Mouse (Mus musculus) olfactory bulb, adult 2 months (tissue): ENCODE data around the gene Rab1b. TPM values are rescaled to one million over a fixed set of nuclear protein-coding genes. Genes with fewer than 3 reads are reported as not detected.

Experiments used
- H3K27ac ChIP-seq: fragments of 200-500 bp; 2 replicates; pipeline ENCODE4 v1.5.1; 2012; ENCODE audit warnings: low read depth, low read length; ENCODE audit not compliant: insufficient read depth
- H3K4me1 ChIP-seq: fragments of 200-500 bp; 2 replicates; pipeline ENCODE4 v1.6.1; 2012; ENCODE audit warnings: low read length; ENCODE audit not compliant: control insufficient read depth, insufficient read depth
- H3K4me3 ChIP-seq: fragments of 200-500 bp; 2 replicates; pipeline ENCODE4 v1.5.1; 2012; ENCODE audit warnings: mild to moderate bottlenecking, low read depth, low read length, moderate library complexity; ENCODE audit not compliant: insufficient read depth
- CTCF ChIP-seq: fragments of 200-500 bp; IDR thresholded peaks from 2 replicates; pipeline ENCODE4 v1.5.1; 2012; ENCODE audit warnings: low read depth, mild to moderate bottlenecking, low read length, moderate library complexity; ENCODE audit not compliant: insufficient read depth
- POLR2A ChIP-seq: fragments of 200-500 bp; IDR thresholded peaks from 2 replicates; pipeline ENCODE4 v1.6.1; 2012; ENCODE audit warnings: mild to moderate bottlenecking, low read depth, low read length, moderate library complexity; ENCODE audit not compliant: insufficient read depth
- WGBS: fragments of 180-500 bp; shearing (Covaris S2); methylation state at CpG from one replicate; pipeline ENCODE4 v1.1.7; 2018; 5-methylcytosine and 5-hydroxymethylcytosine counted together
- polyA plus RNA-seq: library from polyadenylated mRNA; stranded (reverse); fragments of >200 nt; gene quantifications from 2 replicates; pipeline ENCODE4 v1.2.4, GENCODE M21; 2012; ENCODE audit warnings: low replicate concordance; ENCODE audit not compliant: missing spikeins, insufficient read depth, insufficient read length

The Rab1b gene
- polyA plus RNA-seq, 1 experiment: not detected

GRCm38 (mm10) chr19:5073518-5073917, 33.4 kb downstream of the Rab1b start:
- H3K4me1 ChIP-seq: peaks cover 23% of the 10 kb centered on the region
- H3K27ac ChIP-seq: no peak overlapping the region
- 25% methylated on average over 5 of the region's 5 CpGs for WGBS
- H3K4me3 ChIP-seq: no peak overlapping the region
- no peak for TF ChIP-seq CTCF
- TF ChIP-seq POLR2A: no peak

- H3K4me1 ChIP-seq: peaks cover 28% of the 10 kb centered on the region
- 0 out of 2 replicates have a peak, but pooled peaks have one; percentile 19 for TF ChIP-seq CTCF
- TF ChIP-seq POLR2A: no peak
- H3K4me3 ChIP-seq: peak overlapping the region; percentile 28; the same call in 1 of the 2 replicates
- WGBS: under 1% methylated on average over 15 of the region's 15 CpGs
- no peak overlapping the region for H3K27ac ChIP-seq
Measured at GRCm38 (mm10) chr19:5073028-5073427, 33.8 kb downstream of the Rab1b start.

- WGBS: 4% methylated on average over 20 of the region's 20 CpGs
- peak overlapping the region; percentile 49 for H3K4me3 ChIP-seq
- no peak for TF ChIP-seq CTCF
- TF ChIP-seq POLR2A: no peak
- no peak overlapping the region for H3K27ac ChIP-seq
- peaks cover 32% of the 10 kb centered on the region for H3K4me1 ChIP-seq
Measured at GRCm38 (mm10) chr19:5072389-5073019, 34.4 kb downstream of the Rab1b start.

- TF ChIP-seq CTCF: no peak
- peak; percentile 38; the same call in 1 of the 2 replicates for TF ChIP-seq POLR2A
- WGBS: 2% methylated on average over 40 of the region's 40 CpGs
- peak overlapping the region; percentile 49 for H3K4me3 ChIP-seq
- H3K27ac ChIP-seq: peak overlapping the region; percentile 16; the same call in 1 of the 2 replicates
- H3K4me1 ChIP-seq: peaks cover 39% of the 10 kb centered on the region
Measured at GRCm38 (mm10) chr19:5071545-5072369, 35.1 kb downstream of the Rab1b start.

- H3K4me3 ChIP-seq: peak overlapping the region; percentile 49
- 30% methylated on average over 11 of the region's 11 CpGs for WGBS
- TF ChIP-seq CTCF: no peak
- no peak for TF ChIP-seq POLR2A
- H3K4me1 ChIP-seq: peaks cover 39% of the 10 kb centered on the region
- H3K27ac ChIP-seq: no peak overlapping the region
Measured at GRCm38 (mm10) chr19:5071077-5071476, 35.8 kb downstream of the Rab1b start.

GRCm38 (mm10) chr19:5069978-5070377, 36.9 kb downstream of the Rab1b start:
- TF ChIP-seq POLR2A (no peak), CTCF (no peak)
- no peak overlapping the region for H3K4me3 ChIP-seq
- peaks cover 39% of the 10 kb centered on the region for H3K4me1 ChIP-seq
- 88% methylated on average over 7 of the region's 7 CpGs for WGBS
- no peak overlapping the region for H3K27ac ChIP-seq

GRCm38 (mm10) chr19:5069486-5069885, 37.4 kb downstream of the Rab1b start:
- no peak for TF ChIP-seq CTCF
- TF ChIP-seq POLR2A: no peak
- 94% methylated on average over 5 of the region's 5 CpGs for WGBS
- H3K4me3 ChIP-seq: no peak overlapping the region

GRCm38 (mm10) chr19:5068570-5069234, 38.2 kb downstream of the Rab1b start:
- TF ChIP-seq CTCF: no peak
- TF ChIP-seq POLR2A: no peak

More at GRCm38 (mm10) chr19:5069486-5069885, 37.4 kb downstream of the Rab1b start:
- H3K27ac ChIP-seq: no peak overlapping the region
- peaks cover 39% of the 10 kb centered on the region for H3K4me1 ChIP-seq

GRCm38 (mm10) chr19:5067867-5068569, 38.9 kb downstream of the Rab1b start, which contains the start of gene Cd248:
Gene Cd248, plus strand, starts transcription at chr19:5068078.
- TF ChIP-seq POLR2A (no peak), CTCF (no peak)
- Histone ChIP-seq H3K4me3 (peak within 1 kb of the TSS; percentile 33), H3K4me1 (peaks cover 39% of the 10 kb centered on the region), H3K27ac (no peak within 1 kb of the TSS)
- WGBS: 5% methylated on average over 50 of the region's 56 CpGs

More at GRCm38 (mm10) chr19:5068570-5069234, 38.2 kb downstream of the Rab1b start:
- Histone ChIP-seq H3K27ac (no peak overlapping the region), H3K4me1 (peaks cover 39% of the 10 kb centered on the region), H3K4me3 (peak overlapping the region; percentile 33)
- 49% methylated on average over 21 of the region's 21 CpGs for WGBS
